Mouse (Mus musculus) bone marrow, adult 2 months (tissue): ENCODE results near the gene Suv39h1. TPM values are rescaled to one million over a fixed set of nuclear protein-coding genes. Genes with fewer than 3 reads are reported as not detected.
"Not testable (repeated sequence)": the region's sequence is repeated elsewhere in the genome, so short reads cannot be mapped to it uniquely, and the experiment has no call there.

Experiments used
- H3K27ac ChIP-seq: fragments of 200-500 bp; 2 replicates; pipeline ENCODE4 v1.5.1; 2012; ENCODE audit warnings: low read depth, mild to moderate bottlenecking, control low read depth, inconsistent platforms, low read length; ENCODE audit not compliant: control insufficient read depth, poor library complexity, insufficient read depth
- H3K4me1 ChIP-seq: fragments of 200-500 bp; 2 replicates; pipeline ENCODE4 v1.6.1; 2011; ENCODE audit warnings: low read length; ENCODE audit not compliant: control insufficient read depth, insufficient read depth
- H3K4me3 ChIP-seq: fragments of 200-500 bp; replicated peaks from 2 replicates; pipeline ENCODE3; 2011; ENCODE audit warnings: mild to moderate bottlenecking, low read depth, low read length, control low read depth; ENCODE audit not compliant: control insufficient read depth
- CTCF ChIP-seq: fragments of 200-500 bp; IDR thresholded peaks from 2 replicates; pipeline ENCODE4 v1.5.1; 2011; ENCODE audit warnings: low read length, control low read depth; ENCODE audit not compliant: control insufficient read depth, insufficient read depth
- POLR2A ChIP-seq: fragments of 200-500 bp; IDR thresholded peaks from 2 replicates; pipeline ENCODE4 v1.6.1; 2011; ENCODE audit warnings: low read depth, mild to moderate bottlenecking, control low read depth, low read length, borderline replicate concordance; ENCODE audit not compliant: control insufficient read depth
- WGBS: fragments of 180-500 bp; shearing (Covaris S2); methylation state at CpG from one replicate; pipeline ENCODE4 v1.1.7; 2018; 5-methylcytosine and 5-hydroxymethylcytosine counted together
- polyA plus RNA-seq: library from polyadenylated mRNA; stranded (reverse); fragments of >200 nt; gene quantifications from 2 replicates; pipeline ENCODE4 v1.2.4, GENCODE M21; 2011; ENCODE audit warnings: low replicate concordance; ENCODE audit not compliant: missing spikeins, insufficient read depth, insufficient read length

Suv39h1 gene
- polyA plus RNA-seq, 1 experiment = 27.4 TPM

- Histone ChIP-seq H3K4me1 (no peaks in the 10 kb centered on the region; the same call in 1 of the 2 replicates), H3K27ac (peak overlapping the region; percentile 86), H3K4me3 (peak overlapping the region; percentile 18)
- 16% methylated on average over 19 of the region's 19 CpGs for WGBS
- TF ChIP-seq CTCF (no peak), POLR2A (0 out of 2 replicates have a peak, but pooled peaks have one; percentile 46)
Observed at GRCm38 (mm10) chrX:8096787-8097242, 22.3 kb upstream of the Suv39h1 start.

- 26% methylated on average over 39 of the region's 48 CpGs for WGBS
- peak overlapping the region; percentile 18 for H3K4me3 ChIP-seq
- peak overlapping the region; percentile 86 for H3K27ac ChIP-seq
- not testable (repeated sequence) for H3K4me1 ChIP-seq
Observed at GRCm38 (mm10) chrX:8096068-8096786, 21.7 kb upstream of the Suv39h1 start.

- TF ChIP-seq POLR2A = no peak
- TF ChIP-seq CTCF = no peak
- Histone ChIP-seq H3K27ac (no peak overlapping the region), H3K4me3 (no peak overlapping the region), H3K4me1 (peaks cover under 1% of the 10 kb centered on the region; the same call in 1 of the 2 replicates)
- 53% methylated on average over 10 of the region's 10 CpGs for WGBS
Observed at GRCm38 (mm10) chrX:8095546-8095945, 21.0 kb upstream of the Suv39h1 start.

- not testable (repeated sequence) for H3K4me1 ChIP-seq, H3K4me3 ChIP-seq
- peak overlapping the region; percentile 97 for H3K27ac ChIP-seq
- WGBS = 41% methylated on average over 5 of the region's 5 CpGs
Observed at GRCm38 (mm10) chrX:8090954-8091347, 16.4 kb upstream of the Suv39h1 start.

GRCm38 (mm10) chrX:8090346-8090953 lies 15.9 kb upstream of the Suv39h1 start, which contains the start of gene Was:
TSS of gene Was (minus strand) at chrX:8090498.
- Histone ChIP-seq H3K4me1 (peaks cover 2% of the 10 kb centered on the region; the same call in 1 of the 2 replicates), H3K27ac (peak within 1 kb of the TSS; percentile 97), H3K4me3 (peak within 1 kb of the TSS; percentile 98)
- TF ChIP-seq POLR2A = peak; percentile 47; the same call in 1 of the 2 replicates
- no peak for TF ChIP-seq CTCF
- 31% methylated on average over 14 of the region's 14 CpGs for WGBS

GRCm38 (mm10) chrX:8089746-8090145 lies 15.2 kb upstream of the Suv39h1 start:
- 10% methylated on average over 3 of the region's 3 CpGs for WGBS
- peak overlapping the region; percentile 97; the same call in 1 of the 2 replicates for H3K27ac ChIP-seq
- TF ChIP-seq CTCF (no peak), POLR2A (no peak)

GRCm38 (mm10) chrX:8085611-8086010 lies 11.1 kb upstream of the Suv39h1 start:
- WGBS = 90% methylated on average over 8 of the region's 8 CpGs
- Histone ChIP-seq H3K4me1 (peaks cover 2% of the 10 kb centered on the region; the same call in 1 of the 2 replicates), H3K27ac (no peak overlapping the region), H3K4me3 (no peak overlapping the region)
- TF ChIP-seq CTCF = no peak
- no peak for TF ChIP-seq POLR2A

More at GRCm38 (mm10) chrX:8089746-8090145, 15.2 kb upstream of the Suv39h1 start:
- Histone ChIP-seq H3K4me3 (peak overlapping the region; percentile 98), H3K4me1 (peaks cover 2% of the 10 kb centered on the region; the same call in 1 of the 2 replicates)

GRCm38 (mm10) chrX:8084771-8085259 lies 10.3 kb upstream of the Suv39h1 start:
- TF ChIP-seq CTCF = no peak
- no peak for TF ChIP-seq POLR2A
- 85% methylated on average over 6 of the region's 6 CpGs for WGBS
- no peak overlapping the region for H3K4me3 ChIP-seq

GRCm38 (mm10) chrX:8075104-8075503 lies 544 bp upstream of the Suv39h1 start:
- 29% methylated on average over 3 of the region's 3 CpGs for WGBS
- peak overlapping the region; percentile 73 for H3K27ac ChIP-seq
- H3K4me3 ChIP-seq = peak overlapping the region; percentile 62
- TF ChIP-seq POLR2A (no peak), CTCF (no peak)
- no peaks in the 10 kb centered on the region for H3K4me1 ChIP-seq

More at GRCm38 (mm10) chrX:8084771-8085259, 10.3 kb upstream of the Suv39h1 start:
- no peaks in the 10 kb centered on the region; the same call in 1 of the 2 replicates for H3K4me1 ChIP-seq
- no peak overlapping the region for H3K27ac ChIP-seq
